Mouse (Mus musculus): Measurements from ENCODE around the gene Rad51b.

DNA sequence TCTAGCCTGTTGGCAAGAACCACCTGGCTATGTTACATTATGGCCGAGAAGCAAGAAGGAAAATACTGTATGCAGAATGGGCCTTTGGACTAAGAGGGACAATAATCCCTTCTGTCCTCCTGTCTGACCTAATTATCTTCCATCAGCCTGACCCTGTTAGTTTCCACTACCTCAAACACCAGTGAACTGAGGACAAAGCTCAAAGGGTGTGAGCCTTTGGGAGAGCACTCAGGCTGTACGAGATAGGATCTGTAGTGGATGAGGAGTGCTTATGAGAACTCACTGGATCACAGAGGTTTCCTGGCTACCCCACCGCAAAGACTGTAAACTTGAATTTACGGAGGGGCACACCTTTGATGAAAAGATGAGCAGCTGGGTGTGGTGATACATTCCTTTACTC, 16.6 kb downstream of the Rad51b start:
- TF ChIP-seq GATA1 (IDR thresholded peaks at IDR 0.05; ENCODE audit: borderline replicate concordance, low read length) = no peak
- TF ChIP-seq CTCF (IDR thresholded peaks at IDR 0.05; ENCODE audit: low read depth, low read length) = no peak
- no peak for TF ChIP-seq TAL1 (conservative IDR thresholded peaks at IDR 0.05; ENCODE audit: low read depth, low read length)
- TF ChIP-seq POLR2AphosphoS5 (IDR thresholded peaks at IDR 0.05; ENCODE audit: insufficient replicate concordance, low read depth, low read length) = no peak
- no peak for TF ChIP-seq GATA2 (IDR thresholded peaks at IDR 0.05; ENCODE audit: borderline replicate concordance, low read depth, low read length)
